Mouse (Mus musculus) heart, postnatal 36 days (tissue): ENCODE results near the gene Muc4. TPM values are rescaled to one million over a fixed set of nuclear protein-coding genes. Genes with fewer than 3 reads are reported as not detected.
A peak's percentile ranks its signal among the peaks of the same experiment; 100 is the strongest.

Source experiments
- DNase-seq, 2 experiments: peaks; one replicate each; pipeline ENCODE4 v3.0.0; 2021 to 2022
- intact Hi-C: fragments of 180-260 bp; cut with DNase I; formaldehyde crosslinking; loops from one replicate; pipeline ENCODE4 v1.15.1; 2025
- total RNA-seq, 2 experiments: library from RNA; stranded (reverse); gene quantifications; 2 replicates each; pipeline ENCODE4 v1.2.3; 2021

Muc4 gene
- total RNA-seq, 2 experiments from 2014 or later: 0.06 to 0.57 TPM

- intact Hi-C loops: loop anchor here (5.0 kb wide), 1 partner anchor 160 kb away; no protein-coding TSS in a partner anchor
- DNase-seq: no peak
Observed at GRCm38 (mm10) chr16:32797426-32797689, 61.7 kb downstream of the Muc4 start, which contains the start of gene Muc20. Gene Muc20, minus strand, starts transcription at chr16:32797435.

- intact Hi-C loops: no loop called here
- peak; percentile 76 to 81 for DNase-seq
Observed at GRCm38 (mm10) chr16:32803252-32803853, 67.7 kb downstream of the Muc4 start.

- intact Hi-C loops: no loop called here
- no peak for DNase-seq
Observed at GRCm38 (mm10) chr16:32803901-32804300, 68.2 kb downstream of the Muc4 start.

GRCm38 (mm10) chr16:32805151-32805550, 69.5 kb downstream of the Muc4 start:
- intact Hi-C loops: no loop called here
- no peak for DNase-seq

GRCm38 (mm10) chr16:32807408-32808185, 71.9 kb downstream of the Muc4 start:
- intact Hi-C loops: no loop called here
- no peak for DNase-seq

GRCm38 (mm10) chr16:32810321-32810720, 74.6 kb downstream of the Muc4 start, which contains the start of gene Smbd1:
Gene Smbd1, minus strand, starts transcription at chr16:32810477.
- no peak for DNase-seq
- intact Hi-C loops: loop anchor here (5.0 kb wide), 3 partner anchors 67 to 347 kb away; partner anchors contain the start of genes Fyttd1, Lmln and Rubcn

GRCm38 (mm10) chr16:32812888-32813361, 77.2 kb downstream of the Muc4 start:
- intact Hi-C loops: loop anchor here (2.0 to 5.0 kb wide), 5 partner anchors 64 to 344 kb away; partner anchors contain the start of genes Fyttd1, Lmln and Rubcn
- DNase-seq: peak; percentile 87 to 90

GRCm38 (mm10) chr16:32813362-32813761, 77.7 kb downstream of the Muc4 start:
- intact Hi-C loops: loop anchor here (2.0 to 5.0 kb wide), 5 partner anchors 64 to 344 kb away; partner anchors contain the start of genes Fyttd1, Lmln and Rubcn
- DNase-seq: peak in 1 of 2 experiments; percentile 19

- DNase-seq: peak in 1 of 2 experiments; percentile 17
- intact Hi-C loops: loop anchor here (2.0 to 5.0 kb wide), 6 partner anchors 64 to 344 kb away; partner anchors contain the start of genes Fyttd1, Lmln and Rubcn
Observed at GRCm38 (mm10) chr16:32813771-32814170, 78.1 kb downstream of the Muc4 start.

- DNase-seq: peak; percentile 46 to 57
- intact Hi-C loops: loop anchor here (2.0 to 5.0 kb wide), 4 partner anchors 63 to 343 kb away; partner anchors contain the start of genes Fyttd1, Lmln and Rubcn
Observed at GRCm38 (mm10) chr16:32814539-32814938, 78.9 kb downstream of the Muc4 start.

GRCm38 (mm10) chr16:32815160-32815605, 79.5 kb downstream of the Muc4 start:
- no peak for DNase-seq
- intact Hi-C loops: loop anchor here (2.0 kb wide), 1 partner anchor 98 kb away; no protein-coding TSS in a partner anchor

- intact Hi-C loops: no loop called here
- no peak for DNase-seq
Observed at GRCm38 (mm10) chr16:32818036-32818435, 82.3 kb downstream of the Muc4 start.

- no peak for DNase-seq
- intact Hi-C loops: no loop called here
Observed at GRCm38 (mm10) chr16:32818441-32818840, 82.8 kb downstream of the Muc4 start.

- peak; percentile 50 to 55 for DNase-seq
- intact Hi-C loops: no loop called here
Observed at GRCm38 (mm10) chr16:32821772-32822449, 86.2 kb downstream of the Muc4 start.

GRCm38 (mm10) chr16:32822450-32822827, 86.8 kb downstream of the Muc4 start:
- no peak for DNase-seq
- intact Hi-C loops: no loop called here

GRCm38 (mm10) chr16:32822881-32823280, 87.2 kb downstream of the Muc4 start:
- intact Hi-C loops: no loop called here
- no peak for DNase-seq

GRCm38 (mm10) chr16:32823487-32823886, 87.8 kb downstream of the Muc4 start:
- DNase-seq: no peak
- intact Hi-C loops: no loop called here

- intact Hi-C loops: no loop called here
- no peak for DNase-seq
Observed at GRCm38 (mm10) chr16:32824061-32824460, 88.4 kb downstream of the Muc4 start.

- no peak for DNase-seq
- intact Hi-C loops: no loop called here
Observed at GRCm38 (mm10) chr16:32825380-32825779, 89.7 kb downstream of the Muc4 start.

- DNase-seq: no peak
- intact Hi-C loops: no loop called here
Observed at GRCm38 (mm10) chr16:32826521-32826920, 90.8 kb downstream of the Muc4 start.

GRCm38 (mm10) chr16:32829104-32829503, 93.4 kb downstream of the Muc4 start:
- DNase-seq: no peak
- intact Hi-C loops: no loop called here
